8 mouse cellular contexts compared by ENCODE assay signal in genomic region chr5:123390536-123391441, GRCm38 (mm10). TPM values are rescaled to one million over a fixed set of nuclear protein-coding genes. Genes with fewer than 3 reads are reported as not detected.
A peak's percentile ranks its signal among the peaks of the same experiment; 100 is the strongest.
DNase-seq lines count a peak whose midpoint lies in the region; ATAC-seq and TF ChIP-seq lines count a peak whose summit lies in the region.

No protein-coding gene starts in this region.

- no peak for TF ChIP-seq POLR2A in thymus, adult 2 months (IDR thresholded peaks at IDR 0.05; ENCODE audit: control insufficient read depth, extremely low read depth, insufficient read depth, low read length, poor library complexity)

- no peak overlapping the region for H3K27ac ChIP-seq in forebrain, embryonic 15.5 days (replicated peaks)
- H3K27ac ChIP-seq in liver, embryonic 14.5 days = no peak overlapping the region
- no peak overlapping the region for H3K27ac ChIP-seq in thymus, adult 2 months (ENCODE audit: control insufficient read depth, insufficient read depth, low read length)

- H3K9me3 ChIP-seq in E14TG2a.4 (ENCODE audit: low read length) = no peaks in the 10 kb centered on the region
- no peaks in the 10 kb centered on the region for H3K9me3 ChIP-seq in forebrain, embryonic 15.5 days
- no peaks in the 10 kb centered on the region for H3K9me3 ChIP-seq in liver, embryonic 14.5 days (ENCODE audit: control insufficient read depth, low read length)

- no peaks in the 10 kb centered on the region for H3K36me3 ChIP-seq in E14TG2a.4 (ENCODE audit: insufficient read depth, low read length)
- no peaks in the 10 kb centered on the region for H3K36me3 ChIP-seq in forebrain, embryonic 15.5 days
- H3K36me3 ChIP-seq in liver, embryonic 14.5 days (replicated peaks; ENCODE audit: control insufficient read depth, insufficient read depth, low read depth) = no peaks in the 10 kb centered on the region
- no peaks in the 10 kb centered on the region for H3K36me3 ChIP-seq in thymus, adult 2 months (ENCODE audit: control insufficient read depth, insufficient read depth, low read length)

- peak; percentile 82 for DNase-seq in heart, adult 11 months
- DNase-seq in heart, postnatal 14 days = no peak
- DNase-seq in liver, embryonic 14.5 days (ENCODE audit: low read depth in 3 of 3, low spot score in 3 of 3) = no peak
- no peak for DNase-seq in thymus, adult 2 months
- DNase-seq in right cerebral cortex, adult 18-20 months = no peak
- no peak for DNase-seq in cerebellum, adult 9-11 months

- peaks cover 51% of the 10 kb centered on the region for H3K4me1 ChIP-seq in E14TG2a.4 (replicated peaks; ENCODE audit: low read depth, low read length)
- H3K4me1 ChIP-seq in forebrain, embryonic 15.5 days = peaks cover 16% of the 10 kb centered on the region
- peaks cover 6 to 15% of the 10 kb centered on the region in 2 experiments; a peak in 3 of 4 replicates for H3K4me1 ChIP-seq in liver, embryonic 14.5 days (replicated peaks; ENCODE audit: control insufficient read depth in 2 of 2, insufficient read depth in 2 of 2, low read length in 1 of 2)
- peaks cover 18% of the 10 kb centered on the region for H3K4me1 ChIP-seq in thymus, adult 2 months (replicated peaks; ENCODE audit: control insufficient read depth, insufficient read depth, low read length)

- no peak for TF ChIP-seq EP300 in liver, embryonic 14.5 days (IDR thresholded peaks at IDR 0.05; ENCODE audit: low read depth)

- ATAC-seq in forebrain, embryonic 15.5 days (replicated peaks) = no peak
- ATAC-seq in liver, embryonic 14.5 days (ENCODE audit: insufficient read depth) = no peak

- peak overlapping the region; percentile 68 for H3K4me2 ChIP-seq in forebrain, embryonic 15.5 days (replicated peaks)
- H3K4me2 ChIP-seq in liver, embryonic 14.5 days (ENCODE audit: low read depth) = peak overlapping the region; percentile 53

- H3K9ac ChIP-seq in forebrain, embryonic 15.5 days (replicated peaks) = peak overlapping the region; percentile 35
- no peak overlapping the region for H3K9ac ChIP-seq in liver, embryonic 14.5 days (replicated peaks)

- H3K4me3 ChIP-seq in E14TG2a.4 (replicated peaks; ENCODE audit: low read length) = peak overlapping the region; percentile 61
- H3K4me3 ChIP-seq in forebrain, embryonic 15.5 days = peak overlapping the region; percentile 42
- H3K4me3 ChIP-seq in liver, embryonic 14.5 days (ENCODE audit: insufficient read depth in 1 of 2, low read depth in 2 of 2, low read length in 2 of 2) = peak overlapping the region; percentile 18 to 43; a peak in 2 of 4 replicates
- H3K4me3 ChIP-seq in thymus, adult 2 months (ENCODE audit: control insufficient read depth, insufficient read depth, low read length) = no peak overlapping the region

- intact Hi-C loops in heart, postnatal 14 days (cut with DNase I) = no loop called here

- peaks cover 7% of the 10 kb centered on the region; the same call in 1 of the 2 replicates for H3K27me3 ChIP-seq in E14TG2a.4 (ENCODE audit: insufficient read depth, low read length)
- no peaks in the 10 kb centered on the region for H3K27me3 ChIP-seq in forebrain, embryonic 15.5 days
- no peaks in the 10 kb centered on the region for H3K27me3 ChIP-seq in liver, embryonic 14.5 days (ENCODE audit: control insufficient read depth, insufficient read depth, low read length)
- H3K27me3 ChIP-seq in thymus, adult 2 months (ENCODE audit: control insufficient read depth, insufficient read depth, low read length) = no peaks in the 10 kb centered on the region

- 1% methylated on average over 17 of the region's 17 CpGs for WGBS in forebrain, embryonic 15.5 days
- whole genome bisulfite sequencing in liver, embryonic 14.5 days (ENCODE audit: insufficient replicate concordance) = 14% methylated on average over 17 of the region's 17 CpGs
- 57% methylated on average over 17 of the region's 17 CpGs for WGBS in thymus, adult 2 months

- no peak for TF ChIP-seq CTCF in E14TG2a.4 (conservative IDR thresholded peaks at IDR 0.05; ENCODE audit: low read length)
- TF ChIP-seq CTCF in liver, embryonic 14.5 days (IDR thresholded peaks at IDR 0.05; ENCODE audit: low read depth) = no peak
- TF ChIP-seq CTCF in thymus, adult 2 months (IDR thresholded peaks at IDR 0.05; ENCODE audit: borderline replicate concordance, control insufficient read depth, extremely low read depth, insufficient read depth, low read length, poor library complexity) = no peak

RNA-seq across cellular contexts. Expression of gene Mlxip, which starts 3.8 kb away (rescaled TPM):
- 10 to 100 TPM; 29.0 to 29.9 TPM for total RNA-seq in heart, postnatal 14 days (2021)
- 16.9 and 17.0 TPM in 2 replicates for polyA plus RNA-seq in forebrain, embryonic 15.5 days (2015; fragmentation: Nextera tagmentation; extraction: Ambion mirVana)
- 3.0 and 3.7 TPM in 2 replicates for polyA plus RNA-seq in liver, embryonic 14.5 days (2012; rRNA removed)
- 2.5 and 3.5 TPM in 2 replicates for polyA plus RNA-seq in liver, embryonic 14.5 days (2014; fragmentation: Nextera tagmentation; extraction: Ambion mirVana)
- 113 and 124 TPM in 2 replicates for polyA plus RNA-seq in thymus, adult 2 months (2012; rRNA removed)

RNA-seq across cellular contexts. Expression of gene Bcl7a, which starts 47.2 kb away (rescaled TPM):
- 1 to 10 TPM; 9.1 to 9.5 TPM for total RNA-seq in heart, postnatal 14 days (2021)
- 80.6 and 89.3 TPM in 2 replicates for polyA plus RNA-seq in forebrain, embryonic 15.5 days (2015; fragmentation: Nextera tagmentation; extraction: Ambion mirVana)
- 5.0 and 5.6 TPM in 2 replicates for polyA plus RNA-seq in liver, embryonic 14.5 days (2012; rRNA removed)
- polyA plus RNA-seq in liver, embryonic 14.5 days (2014; fragmentation: Nextera tagmentation; extraction: Ambion mirVana) = 4.6 and 4.9 TPM in 2 replicates
- polyA plus RNA-seq in thymus, adult 2 months (2012; rRNA removed) = 29.4 and 34.4 TPM in 2 replicates
